Mouse (Mus musculus) kidney, adult 2 months (tissue): ENCODE results near the gene Gabbr2.

ENCODE experiments used
- CTCF ChIP-seq: fragments of 200-500 bp; conservative IDR thresholded peaks from 2 replicates; pipeline ENCODE4 v1.5.1; 2011; ENCODE audit warnings: low read depth, mild to moderate bottlenecking, control low read depth, low read length, moderate library complexity, mixed read lengths; ENCODE audit not compliant: insufficient read depth, insufficient read length
- POLR2A ChIP-seq: fragments of 200-500 bp; IDR thresholded peaks from one replicate; pipeline ENCODE4 v1.6.1; 2011; ENCODE audit warnings: low read depth, low read length, control low read depth

DNA sequence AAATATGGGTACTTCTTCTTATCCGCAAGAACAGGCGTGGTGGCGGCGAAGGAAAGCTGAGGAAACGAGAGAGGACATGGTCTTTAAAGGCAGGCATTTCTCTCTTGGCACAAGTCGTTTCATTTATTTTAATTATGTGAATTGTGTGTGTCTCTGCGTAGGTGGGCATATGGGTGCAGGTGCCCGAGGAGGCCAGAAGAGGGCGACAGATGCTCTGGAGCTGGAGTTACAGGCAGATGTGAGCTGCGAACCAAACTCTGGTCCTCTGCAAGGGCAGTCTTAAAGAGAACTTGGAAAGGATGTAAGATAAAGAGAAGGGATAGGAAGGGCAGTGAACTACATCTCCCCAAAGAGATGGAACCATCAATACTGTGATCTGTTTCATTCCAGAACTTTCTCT lies 145.3 kb downstream of the Gabbr2 start:
- TF ChIP-seq CTCF, result 0 out of 2 replicates have a peak, but pooled peaks have one; percentile 10
- TF ChIP-seq POLR2A, result no peak
